Mouse (Mus musculus) liver, embryonic 16.5 days (tissue): ENCODE results near the gene Pln. TPM values are rescaled to one million over a fixed set of nuclear protein-coding genes. Genes with fewer than 3 reads are reported as not detected.

Source experiments
- ATAC-seq: fragments of 200-750 bp; cut with Nextera tagmentation; 2 replicates; pipeline ENCODE4 v1.8.0; 2017; ENCODE audit warnings: low read depth, mild to moderate bottlenecking, moderate number of reproducible peaks, moderate library complexity
- H3K27ac ChIP-seq: fragments of 300-500 bp; sonication (generic); 2 replicates; pipeline ENCODE4 v1.5.1; 2014; ENCODE audit warnings: mild to moderate bottlenecking, low read length
- H3K27me3 ChIP-seq: fragments of 300-500 bp; sonication (generic); 2 replicates; pipeline ENCODE4 v1.6.1; 2014; ENCODE audit warnings: low read depth, low read length, mixed read lengths; ENCODE audit not compliant: control insufficient read depth, insufficient read depth
- H3K36me3 ChIP-seq: fragments of 300-500 bp; sonication (generic); 2 replicates; pipeline ENCODE4 v1.6.1; 2014; ENCODE audit warnings: mild to moderate bottlenecking; ENCODE audit not compliant: control insufficient read depth, insufficient read depth
- H3K4me1 ChIP-seq: fragments of 300-500 bp; sonication (generic); 2 replicates; pipeline ENCODE4 v1.6.1; 2014; ENCODE audit warnings: low read depth, low read length, mixed read lengths; ENCODE audit not compliant: control insufficient read depth
- H3K4me2 ChIP-seq: fragments of 300-500 bp; sonication (generic); 2 replicates; pipeline ENCODE4 v1.6.1; 2014; ENCODE audit warnings: low read depth, low read length, mixed read lengths
- H3K4me3 ChIP-seq: fragments of 300-500 bp; sonication (generic); 2 replicates; pipeline ENCODE4 v1.5.1; 2014; ENCODE audit warnings: low read depth, mild to moderate bottlenecking, low read length
- H3K9ac ChIP-seq: fragments of 300-500 bp; sonication (generic); 2 replicates; pipeline ENCODE4 v1.6.1; 2014; ENCODE audit warnings: low read depth, low read length
- H3K9me3 ChIP-seq: fragments of 300-500 bp; sonication (generic); replicated peaks from 2 replicates; pipeline ENCODE4 v1.6.1; 2016; ENCODE audit warnings: low read length; ENCODE audit not compliant: control insufficient read depth
- WGBS: fragments of 180-500 bp; shearing (Covaris S2); extraction: QIAGEN DNeasy Blood & Tissue Kit; methylation state at CpG from one replicate; pipeline ENCODE4 v1.1.7; 2014; ENCODE audit not compliant: insufficient replicate concordance; 5-methylcytosine and 5-hydroxymethylcytosine counted together
- polyA plus RNA-seq: library from polyadenylated mRNA; unstranded; fragments of >200 nt; fragmentation: Nextera tagmentation; extraction: Ambion mirVana; gene quantifications from 2 replicates; pipeline ENCODE4 v1.2.1, GENCODE M21; 2015

The Pln gene
- polyA plus RNA-seq, 1 experiment from 2014 or later: 0.66 TPM

DNA sequence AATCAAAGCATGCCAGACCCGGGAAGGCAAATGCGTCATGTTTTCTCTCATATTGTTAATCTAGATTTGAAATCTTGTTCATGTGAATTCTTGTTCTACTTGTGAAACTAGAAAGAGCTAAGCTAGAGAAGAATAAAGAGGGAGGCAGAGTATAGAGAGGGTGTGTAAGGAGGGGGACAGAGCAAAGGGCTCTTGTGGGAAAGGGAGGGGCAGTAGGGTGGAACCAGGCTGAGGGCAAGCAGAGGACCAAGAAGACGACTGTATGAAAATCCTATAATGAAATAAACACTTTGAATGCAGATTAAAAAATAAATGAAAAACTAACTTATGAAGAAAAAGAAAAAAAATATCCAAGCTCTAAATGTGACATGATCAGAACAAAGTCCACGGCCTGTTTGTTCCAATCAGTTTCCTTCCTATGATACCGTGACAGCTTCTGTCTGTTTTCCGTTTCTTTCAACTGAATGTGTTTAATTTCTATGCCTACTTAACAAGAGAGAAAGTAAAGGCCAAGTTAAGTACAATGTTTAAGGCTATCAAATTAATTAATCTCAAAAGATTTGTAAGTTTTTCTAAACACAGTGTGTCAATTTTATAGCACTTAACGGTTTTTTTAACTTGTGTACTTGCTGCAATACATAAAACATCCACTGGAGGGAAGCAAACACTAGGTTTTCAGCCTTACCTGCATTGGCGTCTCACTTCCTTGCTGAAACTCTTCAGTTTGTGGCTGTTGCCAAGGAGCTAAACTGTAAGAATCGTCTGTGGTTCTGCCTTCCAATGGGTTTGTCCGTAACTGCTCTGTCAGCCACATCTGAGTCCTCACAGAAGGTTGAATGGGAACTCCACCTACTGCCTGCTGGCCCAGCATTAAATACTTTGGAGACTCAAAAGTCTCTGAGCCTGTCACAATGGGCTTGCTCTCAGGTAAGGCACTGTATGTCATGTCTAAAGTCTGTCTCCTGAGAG, 10.6 kb downstream of the Pln start:
- WGBS: 49% methylated on average over 10 of the region's 10 CpGs
- no peaks in the 10 kb centered on the region for H3K27me3 ChIP-seq
- H3K4me1 ChIP-seq: no peaks in the 10 kb centered on the region
- no peak overlapping the region for H3K27ac ChIP-seq
- no peak overlapping the region for H3K4me3 ChIP-seq
- no peak overlapping the region for H3K9ac ChIP-seq
- no peak for ATAC-seq
- no peaks in the 10 kb centered on the region; the same call in 1 of the 2 replicates for H3K36me3 ChIP-seq
- no peak overlapping the region for H3K4me2 ChIP-seq
- H3K9me3 ChIP-seq: no peaks in the 10 kb centered on the region

- no peak overlapping the region for H3K9ac ChIP-seq
- WGBS: 44% methylated on average over 1 of the region's 1 CpGs
- H3K36me3 ChIP-seq: no peaks in the 10 kb centered on the region; the same call in 1 of the 2 replicates
- H3K4me3 ChIP-seq: no peak overlapping the region
- no peak overlapping the region for H3K4me2 ChIP-seq
- no peaks in the 10 kb centered on the region for H3K27me3 ChIP-seq
- H3K27ac ChIP-seq: no peak overlapping the region
- H3K9me3 ChIP-seq: no peaks in the 10 kb centered on the region
- no peak for ATAC-seq
- H3K4me1 ChIP-seq: no peaks in the 10 kb centered on the region
These were observed 11.8 kb downstream of the Pln start for GRCm38 (mm10) chr10:53349254-53349653.

GRCm38 (mm10) chr10:53353665-53354064, 16.2 kb downstream of the Pln start:
- H3K9me3 ChIP-seq: no peaks in the 10 kb centered on the region
- H3K4me3 ChIP-seq: no peak overlapping the region
- no peak overlapping the region for H3K27ac ChIP-seq
- H3K4me2 ChIP-seq: no peak overlapping the region
- no peaks in the 10 kb centered on the region for H3K27me3 ChIP-seq
- no peak for ATAC-seq
- 58% methylated on average over 3 of the region's 3 CpGs for WGBS
- H3K36me3 ChIP-seq: peaks cover 4% of the 10 kb centered on the region; the same call in 1 of the 2 replicates
- no peak overlapping the region for H3K9ac ChIP-seq
- H3K4me1 ChIP-seq: no peaks in the 10 kb centered on the region

- H3K4me3 ChIP-seq: no peak overlapping the region
- no peak overlapping the region for H3K4me2 ChIP-seq
- H3K9ac ChIP-seq: no peak overlapping the region
- H3K27me3 ChIP-seq: no peaks in the 10 kb centered on the region
- no peak overlapping the region for H3K27ac ChIP-seq
- no peak for ATAC-seq
- no peaks in the 10 kb centered on the region; the same call in 1 of the 2 replicates for H3K9me3 ChIP-seq
- no peaks in the 10 kb centered on the region for H3K4me1 ChIP-seq
- WGBS: 77% methylated on average over 3 of the region's 3 CpGs
- H3K36me3 ChIP-seq: peaks cover 8% of the 10 kb centered on the region
These were observed 21.5 kb downstream of the Pln start for GRCm38 (mm10) chr10:53359016-53359415.

DNA sequence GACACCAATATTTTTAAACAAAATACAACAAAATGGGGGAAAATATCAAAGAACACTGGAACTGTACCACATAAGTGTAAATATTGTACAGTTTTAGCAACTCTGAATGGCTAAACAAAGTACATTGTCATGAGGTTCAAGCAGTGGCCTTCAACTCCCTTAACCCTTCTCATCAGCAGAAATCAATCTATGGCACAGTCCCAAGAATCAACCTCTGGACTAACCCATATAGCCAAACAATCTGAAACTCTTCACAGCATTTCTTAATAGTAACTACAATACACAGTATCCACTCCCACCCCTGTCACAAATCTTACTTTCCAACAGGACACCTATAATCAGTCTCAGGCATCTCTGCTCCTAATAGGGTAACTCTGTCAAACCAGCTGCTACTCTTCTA, 26.8 kb downstream of the Pln start:
- Histone ChIP-seq H3K27me3 (no peaks in the 10 kb centered on the region), H3K36me3 (peaks cover 4% of the 10 kb centered on the region), H3K9me3 (no peaks in the 10 kb centered on the region; the same call in 1 of the 2 replicates), H3K4me2 (no peak overlapping the region), H3K27ac (no peak overlapping the region), H3K4me1 (peaks cover 2% of the 10 kb centered on the region; the same call in 1 of the 2 replicates), H3K4me3 (no peak overlapping the region), H3K9ac (no peak overlapping the region)
- peak; percentile 62; the same call in 1 of the 2 replicates for ATAC-seq

DNA sequence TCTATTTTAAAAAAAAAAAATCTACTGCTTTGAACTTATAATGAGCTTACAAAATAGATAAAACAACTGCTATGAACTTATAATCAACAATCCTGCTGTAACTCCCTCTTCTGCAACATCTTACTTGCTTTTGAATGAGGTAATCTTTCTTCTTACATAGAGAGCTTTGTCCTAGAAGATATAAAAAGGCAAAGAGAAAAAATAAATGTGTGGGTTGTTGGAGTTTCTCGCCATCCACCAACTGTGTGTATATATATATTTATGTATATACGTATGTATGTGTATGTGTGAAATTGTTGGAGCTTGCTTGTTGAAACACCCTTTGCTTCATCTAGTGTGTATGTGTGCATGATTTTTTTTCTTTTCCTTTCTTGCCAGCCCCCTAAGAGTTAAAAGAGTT, 29.8 kb downstream of the Pln start:
- H3K9ac ChIP-seq: no peak overlapping the region
- no peak for ATAC-seq
- no peak overlapping the region for H3K27ac ChIP-seq
- H3K4me2 ChIP-seq: no peak overlapping the region
- H3K27me3 ChIP-seq: no peaks in the 10 kb centered on the region
- peaks cover 2% of the 10 kb centered on the region; the same call in 1 of the 2 replicates for H3K4me1 ChIP-seq
- H3K9me3 ChIP-seq: no peaks in the 10 kb centered on the region; the same call in 1 of the 2 replicates
- peaks cover 6% of the 10 kb centered on the region for H3K36me3 ChIP-seq
- 83% methylated on average over 2 of the region's 2 CpGs for WGBS
- no peak overlapping the region for H3K4me3 ChIP-seq

- no peak for ATAC-seq
- WGBS: 56% methylated on average over 6 of the region's 6 CpGs
- no peaks in the 10 kb centered on the region for H3K27me3 ChIP-seq
These were observed 36.6 kb downstream of the Pln start for GRCm38 (mm10) chr10:53373885-53374578.

DNA sequence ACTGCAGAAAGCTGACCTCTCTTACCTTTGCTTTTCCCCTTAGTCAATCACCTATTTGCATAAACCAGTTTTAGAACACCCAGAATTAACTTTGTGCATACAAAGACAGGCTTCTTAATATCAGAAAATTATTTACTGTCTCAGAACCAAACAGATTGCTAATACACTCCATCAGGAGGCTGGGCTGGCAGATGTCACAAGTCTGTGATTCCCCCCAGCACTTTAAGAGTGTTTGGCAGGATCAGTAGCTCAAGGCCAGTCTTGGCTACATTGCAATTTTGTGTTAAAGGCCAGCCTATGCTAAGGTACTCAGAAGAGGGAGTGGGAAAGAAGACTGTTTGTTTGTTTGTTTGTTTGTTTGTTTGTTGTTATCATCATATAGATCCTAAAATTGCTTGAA, 39.6 kb downstream of the Pln start:
- H3K27ac ChIP-seq: no peak overlapping the region
- no peaks in the 10 kb centered on the region for H3K9me3 ChIP-seq
- H3K36me3 ChIP-seq: no peaks in the 10 kb centered on the region
- H3K27me3 ChIP-seq: no peaks in the 10 kb centered on the region
- H3K4me2 ChIP-seq: no peak overlapping the region; the same call in 1 of the 2 replicates
- no peak overlapping the region for H3K4me3 ChIP-seq
- no peak overlapping the region for H3K9ac ChIP-seq
- peaks cover 12% of the 10 kb centered on the region for H3K4me1 ChIP-seq
- no peak for ATAC-seq

More at GRCm38 (mm10) chr10:53373885-53374578, 36.6 kb downstream of the Pln start:
- Histone ChIP-seq H3K36me3 (peaks cover 2% of the 10 kb centered on the region), H3K27ac (no peak overlapping the region), H3K9me3 (no peaks in the 10 kb centered on the region), H3K4me2 (no peak overlapping the region), H3K4me3 (no peak overlapping the region), H3K4me1 (peaks cover 5% of the 10 kb centered on the region), H3K9ac (no peak overlapping the region)

- no peaks in the 10 kb centered on the region for H3K36me3 ChIP-seq
- 81% methylated on average over 6 of the region's 6 CpGs for WGBS
- H3K27me3 ChIP-seq: no peaks in the 10 kb centered on the region
- peak overlapping the region; percentile 88; the same call in 1 of the 2 replicates for H3K9ac ChIP-seq
- peaks cover 12% of the 10 kb centered on the region for H3K4me1 ChIP-seq
- H3K9me3 ChIP-seq: no peaks in the 10 kb centered on the region
- peak overlapping the region; percentile 91 for H3K4me2 ChIP-seq
- H3K4me3 ChIP-seq: peak overlapping the region; percentile 88
- ATAC-seq: no peak
- no peak overlapping the region for H3K27ac ChIP-seq
These were observed 40.8 kb downstream of the Pln start for GRCm38 (mm10) chr10:53378296-53378695.
